Mouse (Mus musculus) cerebellum, postnatal 25 days (tissue): Measurements from ENCODE around the gene Supt16.
A peak's percentile ranks its signal among the peaks of the same experiment; 100 is the strongest.

ENCODE experiments used
- DNase-seq, 2 experiments: peaks; one replicate each; pipeline ENCODE4 v3.0.0; 2021; ENCODE audit warnings: mixed read lengths in 2 of 2

The Supt16 gene

DNA sequence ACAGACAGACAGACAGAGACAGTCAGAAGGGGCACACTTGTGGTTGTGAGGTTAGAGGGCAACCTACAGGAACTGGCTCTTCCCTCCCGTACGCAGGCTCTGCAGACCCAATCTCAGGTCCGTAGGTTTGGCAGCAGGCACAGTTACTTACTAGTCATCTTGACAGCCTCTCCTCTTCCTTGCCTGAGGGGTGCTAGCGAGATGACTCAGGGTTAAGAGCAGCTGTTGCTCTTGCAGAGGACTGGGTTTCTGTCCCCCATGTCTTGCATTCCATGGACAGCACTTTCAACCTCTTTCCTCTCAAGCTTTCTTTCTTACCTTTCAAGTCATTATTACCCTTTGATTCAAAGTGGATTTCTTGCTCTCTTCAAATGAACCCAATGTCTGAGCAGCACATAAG lies 53.1 kb downstream of the Supt16 start:
- DNase-seq: no peak

- no peak for DNase-seq
Observed at GRCm38 (mm10) chr14:52141445-52142127, 55.6 kb downstream of the Supt16 start.

DNA sequence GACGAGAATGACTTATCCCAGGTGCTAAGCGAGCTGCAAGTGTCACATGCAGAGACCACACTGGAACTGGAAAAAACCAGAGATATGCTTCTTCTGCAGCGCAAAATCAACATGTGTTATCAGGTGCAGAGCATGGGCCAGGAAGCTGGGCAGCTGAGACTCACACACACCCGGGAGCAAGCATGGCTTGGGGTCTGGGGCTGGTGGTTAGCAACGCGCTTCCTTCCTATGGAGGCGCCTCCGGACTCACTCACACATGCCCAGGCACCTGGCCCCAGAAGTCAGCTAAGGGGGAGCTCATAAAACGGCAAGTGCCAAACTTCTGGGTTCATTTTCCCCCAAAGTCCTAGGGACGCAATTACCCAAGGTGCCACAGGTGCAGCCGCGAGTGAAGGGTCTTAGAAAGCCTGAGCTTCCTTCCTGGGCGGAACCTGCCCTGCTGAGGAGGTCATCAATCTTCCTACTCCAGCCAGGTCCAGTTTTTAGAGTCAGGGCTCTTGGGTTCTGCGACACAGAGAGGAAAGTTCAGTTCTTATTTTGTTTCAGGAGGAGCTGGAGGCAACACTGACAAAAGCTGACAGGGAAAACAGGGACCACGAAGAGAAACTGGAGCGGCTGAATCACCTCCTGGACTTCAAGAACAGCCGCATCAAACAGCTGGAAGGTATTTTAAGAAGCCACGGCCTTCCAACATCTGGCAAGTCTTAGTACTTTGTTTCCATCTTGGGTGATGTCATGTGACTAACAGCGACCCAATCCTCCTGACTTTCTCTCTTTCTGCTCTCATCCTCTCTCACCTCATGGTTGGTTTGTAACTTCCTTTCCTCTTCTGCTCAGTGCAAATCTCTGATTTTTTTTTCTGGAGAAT lies 56.4 kb downstream of the Supt16 start:
- no peak for DNase-seq

DNA sequence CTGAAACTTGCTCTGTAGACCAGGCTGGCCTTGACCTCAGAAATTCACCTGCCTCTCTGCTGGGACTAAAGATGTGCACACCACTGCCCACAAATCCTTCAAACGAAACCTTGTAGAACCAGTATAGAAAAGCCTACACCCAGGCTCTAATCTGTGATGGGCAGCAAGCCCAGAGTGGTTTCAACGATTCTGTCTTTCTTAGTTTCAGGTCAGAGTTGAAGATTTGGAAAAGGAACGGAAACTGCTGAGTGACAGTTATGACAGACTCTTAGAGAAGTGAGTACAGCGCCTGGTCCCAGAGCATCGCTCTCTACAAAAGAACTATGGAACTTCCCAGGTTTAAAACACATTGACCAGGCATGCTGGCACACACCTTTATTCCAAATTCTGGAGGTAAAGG lies 63.6 kb downstream of the Supt16 start:
- DNase-seq: no peak

GRCm38 (mm10) chr14:52124636-52125035 lies 72.6 kb downstream of the Supt16 start:
- DNase-seq: no peak

GRCm38 (mm10) chr14:52123918-52124317 lies 73.3 kb downstream of the Supt16 start:
- peak; percentile 75 to 85 for DNase-seq

- DNase-seq: no peak
Observed at GRCm38 (mm10) chr14:52120169-52120568, 77.0 kb downstream of the Supt16 start.

- DNase-seq: peak; percentile 75 to 80
Observed at GRCm38 (mm10) chr14:52118823-52119608, 78.2 kb downstream of the Supt16 start.

DNA sequence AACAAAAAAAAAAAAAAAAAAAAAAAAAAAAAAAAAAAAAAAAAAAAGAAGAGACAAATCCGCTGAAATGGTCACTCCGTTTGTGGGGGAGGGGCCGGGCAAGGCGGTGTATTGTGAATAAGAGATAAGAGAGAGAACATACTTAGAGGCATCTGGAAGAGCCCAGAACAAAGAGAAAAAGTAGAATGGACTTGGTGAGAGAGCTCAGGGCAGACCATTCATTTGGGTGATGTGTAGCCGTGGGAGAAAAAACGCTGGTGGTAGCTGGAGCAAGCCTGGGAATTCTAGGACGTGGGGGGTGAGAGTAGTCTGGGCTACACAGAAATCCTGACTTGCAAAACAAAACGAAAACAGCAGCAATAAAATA lies 78.8 kb downstream of the Supt16 start:
- peak in 1 of 2 experiments; percentile 30 for DNase-seq

DNA sequence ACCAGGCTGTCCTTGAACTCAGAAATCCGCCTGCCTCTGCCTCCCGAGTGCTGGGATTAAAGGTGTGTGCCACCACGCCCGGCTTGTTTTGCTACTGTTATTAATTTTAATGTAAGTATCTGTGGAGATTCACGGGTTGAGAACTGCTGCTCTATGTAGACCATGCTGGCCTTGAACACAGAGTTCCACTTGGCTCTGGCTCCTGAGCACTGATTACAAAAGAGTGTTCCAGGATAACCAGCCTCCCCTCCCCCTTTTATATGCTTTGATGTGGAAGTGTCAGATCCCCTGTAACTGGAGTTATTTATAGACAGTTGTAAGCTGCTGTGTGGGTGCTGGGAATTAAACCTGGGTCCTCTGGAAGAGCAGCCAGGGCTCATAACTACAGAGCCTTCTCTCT lies 80.0 kb downstream of the Supt16 start:
- no peak for DNase-seq

DNA sequence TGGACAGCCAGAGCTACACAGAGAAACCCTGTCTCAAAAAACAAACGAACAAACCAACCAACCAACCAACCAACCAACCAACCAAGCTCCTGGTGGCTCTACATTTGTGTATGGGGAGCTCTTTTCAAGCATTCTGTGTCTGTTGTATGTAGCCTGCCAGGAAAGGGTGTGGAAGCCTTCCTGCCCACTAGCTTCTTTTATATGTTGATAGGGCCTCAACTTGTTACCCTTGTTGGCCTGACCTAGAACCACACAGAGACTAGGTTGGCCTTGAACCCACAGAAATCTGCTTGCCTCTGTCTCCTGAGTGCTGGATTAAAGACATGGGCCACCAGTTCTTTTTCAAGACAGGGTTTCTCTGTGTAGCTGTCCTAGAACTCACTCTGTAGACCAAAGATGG lies 83.1 kb downstream of the Supt16 start:
- no peak for DNase-seq
